Mouse (Mus musculus): Measurements from ENCODE around the gene Pds5a.

Pds5a gene

GRCm38 (mm10) chr5:65565486-65565885 lies 132.6 kb downstream of the Pds5a start:
- DNase-seq (ENCODE audit: low spot score), result no peak

DNA sequence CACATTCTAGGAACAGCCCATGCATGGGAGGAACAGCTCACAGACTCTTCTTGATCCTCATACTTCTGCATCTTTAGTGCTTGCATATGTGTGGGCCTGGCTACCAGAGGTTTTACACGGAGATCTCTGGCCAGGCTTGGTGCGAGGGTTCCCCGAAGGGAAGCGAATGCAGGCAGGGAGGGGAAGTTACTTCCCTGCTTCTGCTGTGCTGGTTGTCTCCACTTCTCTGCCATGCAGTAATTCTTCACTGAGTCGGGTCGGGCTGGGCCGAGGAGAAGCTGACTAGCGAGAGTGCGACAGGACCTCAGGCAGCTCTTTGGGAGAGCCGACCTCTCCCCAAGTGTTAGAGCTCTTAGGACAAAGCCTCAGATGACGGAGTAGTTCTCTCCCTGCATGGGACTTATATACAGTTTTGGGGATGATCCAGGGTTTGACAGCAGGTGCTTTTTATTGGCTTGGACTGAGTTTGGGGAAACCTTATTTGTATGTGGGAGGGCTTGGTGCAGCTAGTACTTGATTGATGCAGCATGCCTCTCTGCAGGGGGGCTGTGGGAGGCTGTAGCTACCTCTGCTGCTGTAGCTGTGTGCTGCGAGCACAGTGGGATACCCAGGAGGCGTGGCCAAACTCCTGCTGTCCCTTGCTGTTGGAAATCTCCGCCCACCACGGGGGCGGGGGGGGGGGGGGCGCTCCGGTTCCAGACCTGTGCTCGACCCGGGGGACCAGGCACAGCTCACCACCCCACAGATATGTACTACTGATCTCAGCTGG lies 136.8 kb downstream of the Pds5a start:
- no peak for DNase-seq (ENCODE audit: low spot score)

DNA sequence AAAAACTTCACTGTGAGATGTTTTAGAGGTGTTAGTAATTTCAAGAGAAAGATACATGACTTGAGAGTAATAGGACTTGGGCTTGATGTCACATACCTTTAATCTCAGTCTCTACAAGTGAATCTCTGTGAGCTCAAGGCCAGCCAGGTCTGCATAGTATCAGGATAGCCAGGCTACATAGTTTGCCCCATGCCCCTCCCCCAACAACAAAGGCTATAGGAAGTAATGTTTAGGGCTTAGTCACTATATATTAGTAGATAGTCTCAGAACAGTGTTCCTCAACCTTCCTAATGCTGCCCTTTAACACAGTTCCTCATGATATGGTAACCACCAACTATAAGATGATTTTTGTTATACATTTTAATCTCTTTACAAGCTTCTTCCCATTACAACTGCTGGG lies 141.0 kb downstream of the Pds5a start:
- no peak for DNase-seq (ENCODE audit: low spot score)

Measured in layer of hippocampus, adult 11-12 months (tissue).